Mouse (Mus musculus): Measurements from ENCODE around the gene Gm8127. TPM values are rescaled to one million over a fixed set of nuclear protein-coding genes. Genes with fewer than 3 reads are reported as not detected.
"Not testable (repeated sequence)": the region's sequence is repeated elsewhere in the genome, so short reads cannot be mapped to it uniquely, and the experiment has no call there.

Gene Gm8127
- not detected in 2 replicates for polyA plus RNA-seq (2015; fragmentation: Nextera tagmentation; extraction: Ambion mirVana)

DNA sequence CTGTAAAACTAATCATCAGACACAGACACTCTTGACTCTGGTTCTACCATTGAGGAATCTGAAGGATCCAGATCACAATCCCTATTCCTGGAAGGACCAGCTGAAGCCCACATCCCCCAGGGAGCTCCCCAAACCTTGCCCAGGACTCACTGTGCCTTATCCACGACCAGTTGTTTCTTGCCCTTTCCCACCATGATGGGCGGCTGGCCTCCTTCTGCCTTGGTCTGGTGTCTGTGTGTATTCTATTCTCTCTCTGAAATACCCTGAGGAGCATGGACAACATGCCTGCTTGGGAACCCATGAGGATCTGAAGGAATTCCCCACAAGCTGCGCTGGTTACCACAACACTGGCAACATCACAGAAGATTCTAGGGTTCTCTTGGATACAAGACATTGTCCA, at the start of gene Gm8127:
Gene Gm8127, minus strand, starts transcription at position 330 of the 400 bp plus-strand sequence.
- H3K27me3 ChIP-seq; H3K9ac ChIP-seq; H3K4me2 ChIP-seq; ATAC-seq (ENCODE audit: insufficient number of reproducible peaks, low FRiP score, low TSS enrichment, low read depth); H3K4me1 ChIP-seq; H3K9me3 ChIP-seq; H3K4me3 ChIP-seq; H3K36me3 ChIP-seq; H3K27ac ChIP-seq: not testable (repeated sequence)
- WGBS, result 78% methylated on average over 3 of the region's 3 CpGs

DNA sequence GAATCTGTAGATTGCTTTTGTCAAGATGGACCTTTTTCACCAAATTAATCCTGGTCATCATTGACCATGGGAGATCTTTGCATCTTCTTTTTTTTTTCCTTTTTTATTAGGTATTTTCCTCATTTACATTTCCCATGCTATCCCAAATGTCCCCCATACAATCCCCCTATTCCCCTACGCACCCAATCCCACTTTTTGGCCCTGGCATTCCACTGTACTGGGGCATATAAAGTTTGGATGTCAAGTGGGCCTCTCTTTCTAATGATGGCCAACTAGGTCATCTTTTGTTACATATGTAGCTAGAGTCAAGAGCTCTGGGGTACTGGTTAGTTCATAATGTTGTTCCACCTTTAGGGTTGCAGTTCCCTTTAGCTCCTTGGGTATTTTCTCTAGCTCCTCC, 44.0 kb upstream of the Gm8127 start:
- not testable (repeated sequence) for ATAC-seq (ENCODE audit: insufficient number of reproducible peaks, low FRiP score, low TSS enrichment, low read depth); H3K4me3 ChIP-seq; H3K27me3 ChIP-seq; H3K27ac ChIP-seq; H3K4me2 ChIP-seq; H3K36me3 ChIP-seq; H3K9me3 ChIP-seq; H3K9ac ChIP-seq; H3K4me1 ChIP-seq
- 71% methylated on average over 1 of the region's 1 CpGs for WGBS

DNA sequence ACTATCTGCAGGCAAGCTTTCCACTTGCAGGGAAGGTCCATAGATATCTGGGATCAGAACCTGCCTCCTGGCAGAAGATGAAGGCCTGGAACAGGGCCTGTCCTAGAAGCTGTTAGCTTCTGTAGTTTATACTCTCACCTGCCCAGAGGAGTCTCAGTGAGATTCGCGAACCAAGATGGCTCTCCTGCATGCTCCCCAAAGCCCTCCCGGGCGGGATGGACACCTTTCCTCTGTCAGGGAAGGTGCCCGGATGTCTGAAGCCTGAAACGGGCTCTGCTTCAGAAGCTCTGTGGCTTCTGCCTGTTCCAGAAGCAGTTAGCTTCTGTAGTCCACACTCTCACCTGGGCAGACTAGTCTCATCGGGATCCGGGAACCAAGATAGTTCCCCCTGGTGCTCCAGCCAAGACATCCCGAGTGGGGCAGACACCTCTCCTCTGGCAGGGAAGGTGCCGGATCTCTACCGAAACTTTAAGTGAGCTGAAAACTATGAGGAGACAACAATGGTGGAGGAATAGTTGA, 37.8 kb upstream of the Gm8127 start:
- H3K9me3 ChIP-seq; H3K36me3 ChIP-seq; H3K4me2 ChIP-seq; H3K4me3 ChIP-seq; H3K9ac ChIP-seq; ATAC-seq (ENCODE audit: insufficient number of reproducible peaks, low FRiP score, low TSS enrichment, low read depth); H3K27ac ChIP-seq; H3K4me1 ChIP-seq; H3K27me3 ChIP-seq: not testable (repeated sequence)
- WGBS, result 87% methylated on average over 11 of the region's 11 CpGs

DNA sequence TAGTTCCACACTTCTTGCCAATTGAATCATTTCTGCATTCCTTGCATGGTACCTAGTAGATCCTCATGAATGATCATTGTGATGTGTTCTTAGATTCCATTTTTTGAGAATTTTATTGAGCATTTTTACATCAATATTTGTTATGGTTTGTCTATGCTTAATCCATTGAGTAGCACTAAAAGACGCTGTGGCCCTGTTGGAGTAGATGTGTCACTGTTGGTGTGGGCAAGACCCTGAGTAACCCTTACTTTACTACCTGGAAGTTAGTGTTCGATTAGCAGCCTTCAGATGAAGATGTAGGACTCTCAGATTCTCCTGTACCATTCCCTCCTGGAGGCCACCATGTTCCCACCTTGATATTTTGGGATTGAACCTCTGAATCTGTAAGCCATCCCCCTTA, 35.0 kb upstream of the Gm8127 start:
- H3K27ac ChIP-seq; H3K36me3 ChIP-seq; H3K4me1 ChIP-seq; ATAC-seq (ENCODE audit: insufficient number of reproducible peaks, low FRiP score, low TSS enrichment, low read depth); H3K27me3 ChIP-seq; H3K4me3 ChIP-seq; H3K9ac ChIP-seq; H3K9me3 ChIP-seq; H3K4me2 ChIP-seq: not testable (repeated sequence)
- WGBS, result 69% methylated on average over 2 of the region's 2 CpGs

DNA sequence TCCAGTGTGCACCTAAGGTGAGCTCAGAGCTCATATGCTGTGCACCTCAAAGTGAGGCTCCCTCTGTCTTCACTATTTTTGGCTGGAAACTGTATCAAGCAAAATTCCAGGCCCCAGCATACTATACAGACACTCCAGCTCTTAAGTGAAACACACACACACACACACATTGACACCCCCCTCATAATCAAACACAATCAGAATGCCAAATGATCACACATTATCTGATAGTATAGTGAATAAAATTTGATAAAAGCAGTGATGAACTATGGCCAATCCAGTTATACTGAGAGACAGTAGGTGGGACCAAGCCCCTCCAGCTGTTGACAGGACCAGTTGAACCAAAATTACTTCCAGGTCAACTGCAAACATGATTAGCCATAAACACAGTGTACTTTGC, 25.9 kb upstream of the Gm8127 start:
- not testable (repeated sequence) for H3K4me3 ChIP-seq; ATAC-seq (ENCODE audit: insufficient number of reproducible peaks, low FRiP score, low TSS enrichment, low read depth); H3K27ac ChIP-seq; H3K4me2 ChIP-seq; H3K4me1 ChIP-seq; H3K36me3 ChIP-seq; H3K9me3 ChIP-seq; H3K9ac ChIP-seq; H3K27me3 ChIP-seq

DNA sequence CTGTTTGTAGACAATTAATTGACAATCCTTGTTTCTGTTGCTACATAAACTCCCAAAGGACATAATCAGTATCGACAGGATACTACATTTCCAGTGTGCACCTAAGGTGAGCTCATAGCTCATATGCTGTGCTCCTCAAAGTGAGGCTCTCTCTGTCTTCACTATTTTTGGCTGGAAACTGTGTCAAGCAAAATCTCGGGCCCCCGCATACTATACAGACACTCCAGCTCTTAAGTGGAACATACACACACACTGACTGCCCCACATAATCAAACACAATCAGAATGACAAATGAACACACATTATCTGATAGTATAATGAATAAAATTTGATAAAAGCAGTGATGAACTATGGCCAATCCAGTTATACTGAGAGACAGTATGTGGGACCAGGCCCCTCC, 15.0 kb downstream of the Gm8127 start:
- H3K9me3 ChIP-seq; H3K4me1 ChIP-seq; H3K36me3 ChIP-seq; ATAC-seq (ENCODE audit: insufficient number of reproducible peaks, low FRiP score, low TSS enrichment, low read depth); H3K27ac ChIP-seq; H3K27me3 ChIP-seq; H3K9ac ChIP-seq; H3K4me2 ChIP-seq; H3K4me3 ChIP-seq: not testable (repeated sequence)
- 82% methylated on average over 3 of the region's 3 CpGs for WGBS

DNA sequence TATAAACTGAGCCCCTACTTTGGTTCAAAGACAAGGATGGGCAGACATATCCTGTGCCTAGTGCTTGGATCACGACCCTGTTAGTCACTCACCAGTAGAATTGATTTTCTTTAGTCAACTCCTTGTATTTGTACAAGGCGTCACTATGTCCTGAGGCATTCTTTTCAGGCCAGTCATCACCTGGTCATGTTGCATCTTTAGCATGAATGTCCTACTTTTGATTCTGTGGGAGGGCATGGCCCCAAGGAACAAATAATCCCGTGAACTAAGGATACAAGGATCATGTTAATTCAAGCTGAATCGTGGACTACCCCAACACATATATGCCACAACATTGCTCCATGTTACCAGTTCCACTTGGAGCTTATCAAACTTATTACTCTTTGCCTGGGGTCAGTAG, 15.5 kb downstream of the Gm8127 start:
- 71% methylated on average over 4 of the region's 4 CpGs for WGBS

DNA sequence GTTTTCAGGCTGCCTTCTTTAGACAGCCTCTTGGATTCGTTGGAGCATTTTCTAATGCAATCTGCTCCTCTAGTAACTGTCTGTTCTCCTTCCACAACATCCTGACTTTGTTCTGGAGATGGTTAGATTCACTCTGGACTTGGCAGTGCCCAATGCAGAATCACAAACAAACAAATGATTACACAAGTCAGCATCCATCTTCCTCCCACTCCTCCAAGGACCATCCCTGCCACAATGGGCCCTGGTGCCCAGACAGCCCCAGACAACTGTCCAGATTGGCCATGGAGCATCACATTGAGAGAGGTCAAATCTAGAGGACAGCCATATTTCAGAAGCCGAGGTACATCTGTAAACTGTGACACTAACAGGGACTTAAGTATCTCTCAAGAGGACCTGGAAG, 16.2 kb downstream of the Gm8127 start:
- WGBS, result 60% methylated on average over 2 of the region's 2 CpGs
- not testable (repeated sequence) for H3K4me1 ChIP-seq; H3K9ac ChIP-seq; H3K4me3 ChIP-seq; H3K27ac ChIP-seq; H3K27me3 ChIP-seq; H3K4me2 ChIP-seq; ATAC-seq (ENCODE audit: insufficient number of reproducible peaks, low FRiP score, low TSS enrichment, low read depth); H3K9me3 ChIP-seq; H3K36me3 ChIP-seq

More for the DNA sequence above, 15.5 kb downstream of the Gm8127 start:
- H3K27me3 ChIP-seq; H3K4me2 ChIP-seq; H3K4me3 ChIP-seq; H3K27ac ChIP-seq; H3K9me3 ChIP-seq; H3K36me3 ChIP-seq; ATAC-seq (ENCODE audit: insufficient number of reproducible peaks, low FRiP score, low TSS enrichment, low read depth); H3K4me1 ChIP-seq; H3K9ac ChIP-seq: not testable (repeated sequence)

DNA sequence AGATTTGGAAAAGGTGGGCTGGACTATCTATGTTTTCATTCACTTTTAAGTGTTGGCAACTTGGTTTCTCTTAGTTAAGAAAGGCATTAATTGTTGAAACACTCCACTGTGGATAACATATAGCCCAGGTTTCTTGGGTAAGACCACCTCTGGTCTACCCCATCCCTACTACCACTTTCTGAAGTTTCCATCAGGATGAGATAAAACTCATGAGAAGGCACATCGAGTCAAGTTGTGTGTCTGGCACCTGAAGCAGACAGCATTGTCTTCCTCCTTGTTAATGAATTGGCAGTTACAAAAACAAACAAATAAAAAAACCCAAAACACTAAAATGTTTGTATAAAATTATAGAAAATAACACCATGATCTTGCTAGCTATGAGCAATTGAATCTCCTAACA, 17.9 kb downstream of the Gm8127 start:
- not testable (repeated sequence) for H3K4me2 ChIP-seq; H3K27me3 ChIP-seq; H3K4me1 ChIP-seq; ATAC-seq (ENCODE audit: insufficient number of reproducible peaks, low FRiP score, low TSS enrichment, low read depth); H3K9me3 ChIP-seq; H3K36me3 ChIP-seq; H3K4me3 ChIP-seq; H3K27ac ChIP-seq; H3K9ac ChIP-seq
- 76% methylated on average over 1 of the region's 1 CpGs for WGBS

DNA sequence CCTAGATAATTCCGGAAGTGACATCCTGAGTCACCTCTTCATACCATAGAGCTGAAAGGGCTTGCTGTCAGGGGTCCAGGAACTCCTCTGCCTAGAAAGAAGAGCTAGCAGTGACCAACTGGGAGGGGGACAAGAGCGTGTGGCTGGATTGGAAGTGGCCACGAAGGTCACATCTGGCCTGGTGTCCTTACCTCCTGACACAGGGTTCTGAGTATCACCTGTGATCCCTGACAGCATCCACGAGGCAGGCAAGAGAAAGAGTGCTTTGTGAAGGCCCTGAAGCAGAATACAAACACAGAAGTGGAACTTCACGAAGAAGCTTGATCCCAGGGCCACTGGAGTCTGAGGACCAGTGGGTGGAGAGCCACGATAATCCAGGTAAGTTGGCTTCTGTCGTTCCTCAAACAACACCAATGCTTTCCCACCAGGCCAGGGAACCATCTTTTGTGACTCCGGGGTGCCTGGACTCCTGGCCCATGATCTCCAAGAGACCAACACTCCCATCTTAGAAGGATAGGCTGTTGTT, 18.6 kb downstream of the Gm8127 start, which contains the start of gene Gm9732:
Gene Gm9732, plus strand, starts transcription at position 51 of the 526 bp plus-strand sequence.
- not testable (repeated sequence) for H3K4me2 ChIP-seq; H3K9ac ChIP-seq; H3K9me3 ChIP-seq; H3K27me3 ChIP-seq; H3K4me3 ChIP-seq; H3K4me1 ChIP-seq; H3K36me3 ChIP-seq; ATAC-seq (ENCODE audit: insufficient number of reproducible peaks, low FRiP score, low TSS enrichment, low read depth); H3K27ac ChIP-seq
- WGBS, result 84% methylated on average over 8 of the region's 8 CpGs

DNA sequence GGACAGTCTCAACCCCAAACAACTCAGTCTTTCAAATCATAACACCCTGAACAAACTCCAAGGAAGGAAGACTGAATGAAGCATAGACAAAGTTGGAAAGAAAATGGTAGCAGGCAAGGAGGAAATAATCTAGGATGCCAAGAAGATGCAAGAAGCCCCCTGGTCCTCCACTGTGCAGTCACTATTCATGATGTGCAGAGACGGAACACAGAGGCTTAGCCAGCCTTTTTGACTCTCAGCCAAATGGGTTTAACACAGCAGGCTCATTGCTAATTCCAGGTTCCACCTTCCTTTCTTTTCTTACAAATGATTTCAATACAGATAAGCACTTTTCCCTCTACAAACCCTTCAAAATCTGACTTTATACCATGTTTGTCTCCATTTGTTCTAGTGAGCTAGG, 20.5 kb downstream of the Gm8127 start:
- H3K9ac ChIP-seq; H3K4me1 ChIP-seq; ATAC-seq (ENCODE audit: insufficient number of reproducible peaks, low FRiP score, low TSS enrichment, low read depth); H3K27me3 ChIP-seq; H3K9me3 ChIP-seq; H3K36me3 ChIP-seq; H3K27ac ChIP-seq; H3K4me3 ChIP-seq; H3K4me2 ChIP-seq: not testable (repeated sequence)
- WGBS, result 66% methylated on average over 1 of the region's 1 CpGs

DNA sequence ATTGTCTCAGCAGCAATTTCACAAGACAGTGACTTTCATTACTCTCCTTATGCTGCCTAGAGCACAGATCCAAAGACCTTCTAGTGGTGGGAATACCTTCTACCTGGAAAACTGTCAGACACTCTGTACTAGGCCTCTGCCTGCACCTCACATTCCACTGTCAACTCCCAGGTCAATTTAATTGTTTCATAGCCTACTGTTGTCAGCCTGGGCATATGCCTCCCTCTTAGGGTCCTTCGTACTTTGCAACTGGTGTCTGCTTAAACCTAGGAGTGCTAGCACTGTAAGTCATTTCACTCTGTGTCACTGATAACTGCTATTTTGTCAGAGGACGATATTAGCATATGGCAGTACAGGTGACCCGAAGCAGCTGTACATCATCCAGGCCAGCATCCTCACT, 24.4 kb downstream of the Gm8127 start:
- not testable (repeated sequence) for H3K27me3 ChIP-seq; H3K9me3 ChIP-seq; H3K27ac ChIP-seq; H3K36me3 ChIP-seq; H3K4me2 ChIP-seq; ATAC-seq (ENCODE audit: insufficient number of reproducible peaks, low FRiP score, low TSS enrichment, low read depth); H3K4me3 ChIP-seq; H3K9ac ChIP-seq; H3K4me1 ChIP-seq
- WGBS, result 84% methylated on average over 3 of the region's 3 CpGs

DNA sequence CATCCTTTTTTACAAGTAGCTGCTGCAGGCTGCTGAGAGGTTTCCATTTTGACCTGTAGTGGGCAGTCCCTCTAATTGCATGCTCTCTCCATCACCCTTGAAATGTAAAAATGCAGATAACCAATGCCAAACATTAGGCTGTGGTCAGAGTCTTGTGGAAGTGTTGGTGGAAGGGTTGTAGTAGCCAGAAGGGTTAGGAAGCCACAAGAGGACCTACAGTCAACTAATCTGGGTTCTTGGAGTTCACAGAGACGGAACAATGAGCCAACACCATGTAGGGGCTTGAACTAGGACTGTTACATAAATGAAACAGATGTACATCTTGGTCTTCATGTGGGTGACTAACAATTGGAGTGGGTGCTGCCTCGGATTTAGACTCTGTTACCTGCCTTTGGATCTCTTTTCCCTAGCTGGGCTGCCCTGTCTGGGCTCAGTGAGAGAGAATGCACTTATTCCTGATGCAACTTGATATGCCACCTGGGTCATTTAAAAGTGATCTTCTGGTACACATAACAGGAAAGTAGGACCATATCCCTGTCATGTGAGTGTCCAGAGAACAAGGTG, 25.0 kb downstream of the Gm8127 start:
- ATAC-seq (ENCODE audit: insufficient number of reproducible peaks, low FRiP score, low TSS enrichment, low read depth); H3K4me3 ChIP-seq; H3K36me3 ChIP-seq; H3K9me3 ChIP-seq; H3K27ac ChIP-seq; H3K4me1 ChIP-seq; H3K27me3 ChIP-seq; H3K9ac ChIP-seq; H3K4me2 ChIP-seq: not testable (repeated sequence)
- WGBS, result 47% methylated on average over 2 of the region's 2 CpGs
